Mouse (Mus musculus) brain, adult 2 months (tissue): ENCODE measurements around the gene Rack1.

ENCODE experiments used
- DNase-seq: peaks from one replicate; pipeline ENCODE4 v3.0.0; 2011; ENCODE audit warnings: low read depth, low spot score

Gene Rack1

GRCm38 (mm10) chr11:48795221-48795620 lies 4.9 kb upstream of the Rack1 start:
- DNase-seq: no peak

DNA sequence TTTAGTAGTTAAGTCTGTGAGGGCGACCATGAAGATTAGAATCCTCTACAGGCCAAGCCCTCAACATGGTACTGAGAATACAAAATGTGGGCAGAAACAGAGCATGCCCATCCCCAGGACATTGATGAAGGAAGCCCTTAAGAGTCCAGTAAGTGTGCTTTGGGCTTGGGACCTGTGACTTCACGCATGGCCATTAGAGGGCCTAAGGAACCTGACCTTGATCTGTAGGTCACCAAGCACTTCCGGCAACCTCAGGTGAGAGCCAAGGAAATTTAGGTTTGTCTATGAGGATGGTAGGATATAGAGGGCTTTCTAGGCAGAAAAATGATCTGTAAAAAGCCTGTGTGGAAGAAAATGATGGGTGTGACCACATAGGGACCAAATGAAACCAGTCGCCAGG lies 3.8 kb upstream of the Rack1 start:
- no peak for DNase-seq

GRCm38 (mm10) chr11:48797287-48797686 lies 2.8 kb upstream of the Rack1 start:
- no peak for DNase-seq

GRCm38 (mm10) chr11:48798308-48798707 lies 1.8 kb upstream of the Rack1 start:
- DNase-seq: no peak

GRCm38 (mm10) chr11:48798984-48799920 lies 880 bp upstream of the Rack1 start:
- DNase-seq: no peak

GRCm38 (mm10) chr11:48801831-48802772 lies 2.0 kb downstream of the Rack1 start:
- no peak for DNase-seq

GRCm38 (mm10) chr11:48803988-48804387 lies 3.9 kb downstream of the Rack1 start:
- no peak for DNase-seq

GRCm38 (mm10) chr11:48804922-48805321 lies 4.8 kb downstream of the Rack1 start:
- DNase-seq: no peak

GRCm38 (mm10) chr11:48806856-48807562 lies 6.9 kb downstream of the Rack1 start:
- DNase-seq: peak; percentile 47

- no peak for DNase-seq
These were observed 7.6 kb downstream of the Rack1 start for GRCm38 (mm10) chr11:48807563-48808303.

GRCm38 (mm10) chr11:48808304-48808646 lies 8.1 kb downstream of the Rack1 start:
- no peak for DNase-seq

DNA sequence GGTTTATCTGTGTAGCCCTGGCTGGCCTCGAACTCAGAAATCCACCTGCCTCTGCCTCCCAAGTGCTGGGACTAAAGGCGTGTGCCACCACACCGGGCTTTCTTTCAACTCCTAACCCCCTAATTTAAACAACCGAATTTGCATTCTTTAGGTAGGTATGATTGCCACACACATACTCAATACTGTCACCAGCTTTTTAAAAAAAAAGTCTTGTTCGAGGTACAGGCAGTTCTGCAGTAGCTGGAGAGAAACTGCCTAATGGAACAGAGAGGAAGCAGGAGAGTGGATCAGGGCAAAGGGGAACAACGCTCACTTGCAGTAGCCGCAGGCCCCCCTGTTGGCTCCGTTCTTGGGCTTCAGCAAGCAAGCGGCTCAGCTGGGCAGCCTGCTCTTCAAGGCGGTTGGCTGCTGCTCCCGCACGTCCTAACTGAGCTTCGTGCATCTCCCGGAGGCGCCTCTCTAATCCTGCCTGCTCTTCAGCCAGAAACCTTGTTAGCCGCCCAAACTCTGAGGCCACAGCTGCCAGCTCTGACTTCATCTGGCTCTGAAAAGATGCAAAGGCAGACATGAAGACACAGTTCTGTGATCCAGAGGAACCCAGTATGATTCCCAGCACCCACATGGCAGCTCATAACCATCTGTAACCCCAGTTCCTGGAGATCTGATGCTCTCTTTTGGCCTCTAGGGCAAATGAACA lies 8.8 kb downstream of the Rack1 start:
- DNase-seq: peak; percentile 36

GRCm38 (mm10) chr11:48809434-48809830 lies 9.3 kb downstream of the Rack1 start:
- no peak for DNase-seq

- DNase-seq: no peak
These were observed 10.0 kb downstream of the Rack1 start for GRCm38 (mm10) chr11:48810142-48810541.

DNA sequence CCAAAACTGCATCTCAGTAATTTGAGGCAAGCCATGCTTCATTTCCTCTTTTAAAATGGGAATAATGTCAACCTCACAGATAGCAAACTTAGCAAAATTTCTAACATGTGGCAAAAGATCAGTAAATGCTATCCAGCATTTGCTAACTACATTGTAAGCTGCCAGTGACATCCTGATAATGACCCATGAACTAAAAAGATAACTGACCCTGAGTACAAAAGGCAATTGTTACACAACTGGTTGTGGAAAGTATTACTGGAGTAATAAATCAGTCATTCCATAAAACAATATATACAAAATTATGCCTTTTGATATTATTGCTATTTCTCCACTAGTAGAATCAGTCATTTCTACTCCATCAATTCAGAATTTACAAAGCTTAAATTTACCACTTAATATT lies 13.7 kb downstream of the Rack1 start:
- no peak for DNase-seq

- DNase-seq: no peak
These were observed 15.7 kb downstream of the Rack1 start for GRCm38 (mm10) chr11:48815851-48816250.

GRCm38 (mm10) chr11:48816281-48816781 lies 16.2 kb downstream of the Rack1 start:
- DNase-seq: peak; percentile 40

DNA sequence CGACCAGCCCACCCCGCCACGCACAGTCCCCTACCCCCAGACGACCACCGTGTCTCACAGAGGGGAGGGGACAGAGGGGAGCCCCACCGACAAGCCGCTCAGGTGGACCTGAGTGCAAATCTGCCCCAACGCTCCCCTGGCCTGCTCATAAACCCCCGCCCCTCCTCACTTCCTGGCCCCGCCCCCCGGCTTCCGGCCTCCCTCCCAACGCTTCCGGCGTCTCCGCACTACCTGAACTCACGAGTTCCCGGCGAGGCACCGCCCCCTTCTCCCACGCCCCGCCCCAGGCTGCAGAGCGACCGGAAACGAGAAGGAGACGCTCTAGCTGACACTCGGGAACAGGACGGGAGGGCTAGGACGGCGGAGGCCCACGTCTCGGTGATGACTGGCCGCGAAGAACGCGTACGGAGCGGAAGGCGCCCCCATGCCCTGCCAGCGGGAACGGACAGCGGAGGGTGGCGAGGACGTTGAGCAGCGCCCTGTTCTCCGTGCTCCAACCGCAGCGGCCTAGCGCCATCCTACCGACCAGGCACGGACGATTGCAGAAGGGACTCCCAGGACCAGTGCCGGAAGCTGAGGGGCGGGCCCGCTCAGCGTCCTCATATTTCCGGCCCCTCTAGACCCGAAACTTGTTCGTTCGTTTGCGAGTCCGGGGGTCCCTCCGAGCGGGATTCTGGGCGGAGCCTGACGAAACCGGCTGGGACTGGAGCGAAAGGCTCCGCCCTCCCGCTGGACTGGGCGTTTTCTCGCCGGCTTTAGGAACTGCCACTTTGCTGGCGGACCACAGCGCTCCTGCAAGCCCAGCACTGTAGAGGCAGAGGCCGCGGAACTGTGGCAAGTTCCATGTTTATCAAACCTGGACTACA lies 16.9 kb downstream of the Rack1 start, which contains the start of gene Trim41:
TSS of gene Trim41 (minus strand) at position 554 of the 866 bp plus-strand sequence.
- DNase-seq: peak; percentile 100

GRCm38 (mm10) chr11:48817794-48818193 lies 17.7 kb downstream of the Rack1 start:
- no peak for DNase-seq
